Mouse (Mus musculus) hindbrain, embryonic 10.5 days (tissue): ENCODE data around the gene Psapl1. TPM values are rescaled to one million over a fixed set of nuclear protein-coding genes. Genes with fewer than 3 reads are reported as not detected.
A peak's percentile ranks its signal among the peaks of the same experiment; 100 is the strongest.

Experiments
- DNase-seq: peaks from one replicate; pipeline ENCODE4 v3.0.0-alpha.2; 2017; ENCODE audit warnings: low spot score
- H3K27ac ChIP-seq: fragments of 300-500 bp; sonication (generic); 2 replicates; pipeline ENCODE4 v1.5.1; 2016; ENCODE audit warnings: mild to moderate bottlenecking, moderate library complexity
- H3K27me3 ChIP-seq: fragments of 300-500 bp; sonication (generic); 2 replicates; pipeline ENCODE4 v1.6.1; 2016; ENCODE audit warnings: mild to moderate bottlenecking; ENCODE audit not compliant: poor library complexity, insufficient read depth, severe bottlenecking
- H3K36me3 ChIP-seq: fragments of 300-500 bp; sonication (generic); 2 replicates; pipeline ENCODE4 v1.6.1; 2016; ENCODE audit warnings: mild to moderate bottlenecking, moderate library complexity
- H3K4me1 ChIP-seq: fragments of 300-500 bp; sonication (generic); replicated peaks from 2 replicates; pipeline ENCODE4 v1.6.1; 2016; ENCODE audit warnings: mild to moderate bottlenecking
- H3K4me3 ChIP-seq: fragments of 300-500 bp; sonication (generic); 2 replicates; pipeline ENCODE4 v1.5.1; 2016; ENCODE audit warnings: mild to moderate bottlenecking, moderate library complexity
- H3K9me3 ChIP-seq: fragments of 300-500 bp; sonication (generic); 2 replicates; pipeline ENCODE4 v1.6.1; 2016; ENCODE audit warnings: mild to moderate bottlenecking, moderate library complexity
- WGBS: fragments of 180-500 bp; shearing (Covaris S2); methylation state at CpG from one replicate; pipeline ENCODE4 v1.1.7; 2016; 5-methylcytosine and 5-hydroxymethylcytosine counted together
- polyA plus RNA-seq: library from polyadenylated mRNA; unstranded; fragments of >200 nt; fragmentation: Nextera tagmentation; extraction: Ambion mirVana; gene quantifications from 2 replicates; pipeline ENCODE4 v1.2.1, GENCODE M21; 2016

The Psapl1 gene
- polyA plus RNA-seq, 1 experiment from 2014 or later = not detected

DNA sequence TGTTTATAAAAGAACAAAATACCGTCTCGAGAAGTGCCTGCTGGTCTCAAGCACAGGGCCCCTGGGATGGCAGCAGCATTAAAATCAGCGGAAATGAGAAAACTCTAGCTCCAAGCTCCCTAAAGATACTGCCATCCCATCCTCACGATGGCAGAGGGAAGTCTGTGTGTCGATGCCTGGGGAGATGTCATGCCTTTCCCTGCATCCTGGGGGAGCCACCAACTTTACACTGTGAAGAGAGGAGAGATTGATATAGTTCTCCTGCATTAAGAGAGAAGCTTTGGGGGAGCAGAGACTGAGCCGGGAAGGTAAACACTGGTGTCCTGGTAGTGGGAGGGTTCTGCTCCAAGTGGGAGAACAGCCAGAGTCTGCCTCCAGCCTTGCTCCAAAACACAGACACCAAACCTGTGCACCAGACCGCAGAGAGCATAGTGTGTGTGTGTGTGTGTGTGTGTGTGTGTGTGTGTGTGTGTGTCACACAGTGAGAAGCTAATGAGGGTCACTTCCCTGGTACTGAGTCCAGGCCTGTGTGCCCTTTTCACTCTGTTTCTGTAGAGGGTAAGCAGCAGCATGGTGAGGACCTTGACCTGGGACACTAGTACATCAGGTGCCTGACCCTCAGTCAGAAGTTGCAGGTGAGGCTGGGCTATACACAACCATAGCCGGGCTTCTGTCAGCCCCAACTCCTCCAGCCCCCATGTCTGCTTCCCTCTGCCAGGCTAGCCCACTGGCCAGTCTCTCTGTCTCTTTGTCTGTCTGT is 17.3 kb upstream of the Psapl1 start:
- no peak for DNase-seq
- Histone ChIP-seq H3K36me3 (no peaks in the 10 kb centered on the region), H3K27ac (no peak overlapping the region), H3K4me3 (no peak overlapping the region), H3K9me3 (no peaks in the 10 kb centered on the region), H3K4me1 (peaks cover 33% of the 10 kb centered on the region), H3K27me3 (no peaks in the 10 kb centered on the region)
- WGBS = 64% methylated on average over 8 of the region's 8 CpGs

DNA sequence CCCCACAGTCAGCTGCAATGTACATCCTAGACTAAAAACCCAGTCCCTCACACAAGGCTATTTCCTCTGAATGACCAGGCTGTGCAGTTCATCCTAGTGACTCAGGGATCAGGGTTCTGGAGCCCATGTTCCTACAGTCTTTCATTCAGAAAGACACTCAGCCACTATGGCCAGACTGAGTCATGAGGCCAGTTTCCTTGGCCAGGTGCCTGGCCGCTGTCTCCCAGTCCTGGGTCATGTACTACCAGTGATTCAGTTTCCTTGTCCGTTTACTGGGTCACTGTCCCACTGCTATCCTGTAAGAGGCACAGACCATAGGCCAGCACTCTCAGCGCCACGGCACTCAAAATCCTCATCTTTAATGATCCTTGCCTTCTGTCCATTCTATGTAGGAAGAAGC is 15.5 kb upstream of the Psapl1 start:
- DNase-seq = no peak
- Histone ChIP-seq H3K4me3 (no peak overlapping the region), H3K4me1 (peaks cover 28% of the 10 kb centered on the region), H3K36me3 (no peaks in the 10 kb centered on the region), H3K9me3 (no peaks in the 10 kb centered on the region), H3K27me3 (no peaks in the 10 kb centered on the region), H3K27ac (0 out of 2 replicates have a peak overlapping the region, but pooled peaks have one; percentile 35)
- 88% methylated on average over 4 of the region's 4 CpGs for WGBS

DNA sequence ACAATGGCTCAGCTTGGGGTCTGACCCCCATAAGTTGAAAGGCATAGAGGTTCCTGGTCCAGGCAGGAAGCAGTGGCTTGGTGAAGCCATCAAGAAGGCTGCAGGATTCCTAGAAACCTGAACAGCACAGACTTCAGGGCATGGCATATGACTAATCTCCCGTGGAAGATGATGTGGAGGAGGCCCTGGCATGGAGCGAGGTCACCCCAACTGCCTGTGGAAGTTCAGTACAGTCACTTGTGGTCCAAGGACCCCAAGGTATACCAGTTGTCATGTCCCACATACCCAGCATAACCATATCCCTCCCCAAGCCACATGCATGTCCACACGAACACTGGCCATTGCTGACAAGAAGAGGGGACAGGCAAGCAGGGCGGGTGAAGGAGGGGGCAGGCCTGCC is 12.5 kb upstream of the Psapl1 start:
- Histone ChIP-seq H3K27me3 (no peaks in the 10 kb centered on the region), H3K9me3 (no peaks in the 10 kb centered on the region), H3K4me1 (peaks cover 46% of the 10 kb centered on the region), H3K4me3 (no peak overlapping the region), H3K27ac (no peak overlapping the region), H3K36me3 (no peaks in the 10 kb centered on the region)
- DNase-seq = no peak
- 91% methylated on average over 4 of the region's 4 CpGs for WGBS

DNA sequence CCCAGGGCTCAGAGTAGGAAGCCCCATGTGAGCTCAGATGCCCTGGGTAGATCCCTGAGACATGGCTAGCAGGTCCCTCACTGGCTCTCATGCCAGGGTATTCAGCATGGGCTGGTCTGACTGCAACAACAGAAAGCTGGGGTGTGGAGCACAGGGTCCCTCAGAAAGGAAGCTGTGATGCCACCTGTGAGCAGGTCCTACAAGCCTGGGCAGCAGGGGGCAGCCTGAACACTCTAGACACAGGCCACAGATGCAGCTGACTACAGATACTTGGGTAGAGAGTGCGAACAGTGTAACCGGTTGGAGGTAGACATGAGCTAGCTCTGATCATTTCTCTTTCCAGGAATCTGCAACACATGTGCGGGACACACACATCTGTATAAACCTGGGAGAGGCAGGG is 11.9 kb upstream of the Psapl1 start:
- Histone ChIP-seq H3K9me3 (no peaks in the 10 kb centered on the region), H3K27ac (no peak overlapping the region), H3K4me1 (peaks cover 43% of the 10 kb centered on the region), H3K4me3 (no peak overlapping the region), H3K27me3 (no peaks in the 10 kb centered on the region), H3K36me3 (no peaks in the 10 kb centered on the region)
- no peak for DNase-seq
- 88% methylated on average over 3 of the region's 3 CpGs for WGBS

- H3K27ac ChIP-seq = peak overlapping the region; percentile 50; the same call in 1 of the 2 replicates
- H3K9me3 ChIP-seq = no peaks in the 10 kb centered on the region
- no peaks in the 10 kb centered on the region for H3K36me3 ChIP-seq
- H3K4me1 ChIP-seq = peaks cover 41% of the 10 kb centered on the region
- 79% methylated on average over 2 of the region's 2 CpGs for WGBS
- no peak for DNase-seq
- no peaks in the 10 kb centered on the region for H3K27me3 ChIP-seq
- H3K4me3 ChIP-seq = no peak overlapping the region
Measured at GRCm38 (mm10) chr5:36192677-36193076, 11.1 kb upstream of the Psapl1 start.

DNA sequence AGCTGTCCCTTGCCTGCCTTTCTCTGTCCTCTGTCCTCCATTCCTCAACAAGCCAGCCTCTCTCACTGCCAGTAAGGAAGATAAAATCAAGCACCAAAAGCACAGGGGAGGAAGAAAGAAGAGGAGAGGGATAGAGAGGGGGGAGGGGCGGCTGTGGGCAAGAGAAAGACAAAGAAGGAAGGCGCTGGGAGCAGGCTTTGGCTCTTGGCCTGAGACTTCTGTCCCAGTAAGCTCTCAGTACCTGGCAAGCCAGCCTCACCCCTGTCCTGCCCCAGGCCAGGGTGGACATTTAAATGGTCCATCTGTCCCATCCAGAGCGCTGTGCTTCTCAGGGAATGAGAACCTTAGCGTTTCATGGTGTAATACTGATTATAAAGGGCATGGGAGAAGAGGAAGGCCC is 9.2 kb upstream of the Psapl1 start:
- Histone ChIP-seq H3K4me3 (no peak overlapping the region), H3K27ac (peak overlapping the region; percentile 81), H3K4me1 (peaks cover 36% of the 10 kb centered on the region), H3K27me3 (no peaks in the 10 kb centered on the region), H3K36me3 (no peaks in the 10 kb centered on the region), H3K9me3 (no peaks in the 10 kb centered on the region)
- 55% methylated on average over 4 of the region's 4 CpGs for WGBS
- DNase-seq = no peak

DNA sequence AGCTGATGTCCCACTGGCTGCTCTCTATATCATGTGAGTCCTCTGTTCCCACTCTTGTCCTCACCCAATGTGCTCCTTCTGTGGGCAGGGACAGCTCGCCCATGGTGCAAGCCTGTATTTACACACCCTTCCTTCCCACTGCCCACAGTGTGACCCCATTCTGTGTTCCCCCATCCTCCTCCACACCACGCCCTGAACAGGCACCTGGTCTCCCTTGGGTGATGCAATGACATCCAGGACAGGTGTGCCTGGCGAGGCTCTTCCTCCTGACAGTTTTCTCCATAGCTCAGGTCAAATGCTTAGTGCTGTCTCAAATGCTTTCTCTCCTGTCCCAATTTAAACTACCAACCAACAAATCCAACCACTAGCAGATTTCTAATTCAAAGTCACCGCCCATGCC is 8.4 kb upstream of the Psapl1 start:
- Histone ChIP-seq H3K4me1 (peaks cover 29% of the 10 kb centered on the region), H3K4me3 (no peak overlapping the region), H3K27me3 (no peaks in the 10 kb centered on the region), H3K36me3 (no peaks in the 10 kb centered on the region), H3K9me3 (no peaks in the 10 kb centered on the region), H3K27ac (peak overlapping the region; percentile 81)
- WGBS = 86% methylated on average over 4 of the region's 4 CpGs
- DNase-seq = no peak

GRCm38 (mm10) chr5:36199519-36199918 is 4.3 kb upstream of the Psapl1 start:
- no peaks in the 10 kb centered on the region for H3K36me3 ChIP-seq
- no peak for DNase-seq
- no peak overlapping the region for H3K27ac ChIP-seq
- H3K9me3 ChIP-seq = no peaks in the 10 kb centered on the region
- H3K4me1 ChIP-seq = peaks cover 14% of the 10 kb centered on the region
- 79% methylated on average over 1 of the region's 1 CpGs for WGBS
- H3K4me3 ChIP-seq = no peak overlapping the region
- no peaks in the 10 kb centered on the region for H3K27me3 ChIP-seq

GRCm38 (mm10) chr5:36202781-36203180 is 1.0 kb upstream of the Psapl1 start:
- H3K9me3 ChIP-seq = no peaks in the 10 kb centered on the region
- no peak for DNase-seq
- WGBS = 92% methylated on average over 5 of the region's 5 CpGs
- no peak overlapping the region for H3K27ac ChIP-seq
- H3K4me1 ChIP-seq = peaks cover 4% of the 10 kb centered on the region; the same call in 1 of the 2 replicates
- no peak overlapping the region for H3K4me3 ChIP-seq
- H3K36me3 ChIP-seq = no peaks in the 10 kb centered on the region
- H3K27me3 ChIP-seq = no peaks in the 10 kb centered on the region

DNA sequence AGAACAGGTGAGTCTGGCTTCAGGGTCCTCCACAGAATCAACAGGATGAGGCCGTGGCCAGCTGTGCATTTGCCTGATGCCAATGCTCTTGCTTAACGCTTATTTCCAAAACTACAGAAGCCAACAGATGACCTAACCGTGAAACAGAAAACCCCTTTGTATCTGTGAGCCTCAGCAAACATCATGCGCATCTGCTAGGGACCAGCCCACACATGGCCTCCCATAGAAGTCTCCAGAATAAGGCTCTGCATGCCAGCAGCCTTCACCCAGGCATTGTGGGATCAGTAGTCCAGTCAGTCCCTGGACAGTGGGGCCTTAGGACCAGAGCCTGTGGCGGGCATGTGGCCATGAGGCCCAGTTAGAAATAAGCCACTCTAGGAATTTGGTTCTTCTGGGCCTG is 400 bp upstream of the Psapl1 start:
- H3K4me1 ChIP-seq = peaks cover 4% of the 10 kb centered on the region; the same call in 1 of the 2 replicates
- H3K4me3 ChIP-seq = no peak overlapping the region
- WGBS = 86% methylated on average over 5 of the region's 5 CpGs
- no peak for DNase-seq
- H3K27me3 ChIP-seq = no peaks in the 10 kb centered on the region
- H3K27ac ChIP-seq = no peak overlapping the region
- H3K36me3 ChIP-seq = no peaks in the 10 kb centered on the region
- H3K9me3 ChIP-seq = no peaks in the 10 kb centered on the region

DNA sequence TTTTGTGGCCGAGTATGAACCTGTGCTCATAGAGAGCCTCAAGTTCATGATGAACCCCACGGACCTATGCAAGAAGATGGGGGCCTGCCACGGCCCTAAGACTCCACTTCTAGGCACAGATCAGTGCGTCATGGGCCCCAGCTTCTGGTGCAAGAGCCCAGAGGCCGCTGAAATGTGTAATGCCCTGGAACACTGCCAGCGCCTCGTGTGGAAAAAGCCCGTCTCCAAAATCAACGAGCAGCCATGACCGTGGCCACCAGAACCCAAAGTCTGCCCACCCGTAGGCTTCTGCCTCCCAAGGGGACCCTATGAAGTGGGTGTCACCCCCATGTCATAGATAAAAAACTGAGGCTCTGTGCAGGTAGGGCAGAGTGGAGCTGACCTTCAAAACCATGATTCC is 1.6 kb downstream of the Psapl1 start:
- DNase-seq = no peak
- no peaks in the 10 kb centered on the region for H3K9me3 ChIP-seq
- WGBS = 90% methylated on average over 11 of the region's 11 CpGs
- no peaks in the 10 kb centered on the region for H3K36me3 ChIP-seq
- H3K4me1 ChIP-seq = peaks cover 4% of the 10 kb centered on the region; the same call in 1 of the 2 replicates
- H3K27ac ChIP-seq = no peak overlapping the region
- H3K27me3 ChIP-seq = no peaks in the 10 kb centered on the region
- H3K4me3 ChIP-seq = no peak overlapping the region

- Histone ChIP-seq H3K27me3 (no peaks in the 10 kb centered on the region), H3K4me3 (no peak overlapping the region)
- WGBS = 88% methylated on average over 3 of the region's 3 CpGs
Measured at GRCm38 (mm10) chr5:36208803-36209202, 5.0 kb downstream of the Psapl1 start.

DNA sequence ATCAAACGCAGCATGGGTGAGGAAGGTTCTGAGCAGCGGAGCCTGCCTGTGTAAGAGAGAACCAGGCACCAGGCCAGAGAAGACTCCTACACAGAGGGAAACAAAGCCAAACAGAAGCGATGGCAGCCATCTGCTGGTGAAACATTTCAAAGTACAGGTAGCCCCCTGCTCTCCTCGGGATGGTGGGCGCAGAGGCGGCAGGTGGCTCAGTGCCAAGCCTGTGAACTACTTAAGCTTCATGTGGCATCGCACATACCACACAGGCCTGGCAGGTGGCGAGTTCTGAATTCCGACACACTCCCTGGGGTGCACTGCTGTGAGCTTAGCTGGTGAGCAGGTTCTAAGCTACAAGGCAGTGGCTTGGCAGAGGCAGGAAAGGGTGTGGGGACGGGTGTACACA is 9.5 kb downstream of the Psapl1 start:
- WGBS = 92% methylated on average over 10 of the region's 10 CpGs
- Histone ChIP-seq H3K4me3 (no peak overlapping the region), H3K27me3 (no peaks in the 10 kb centered on the region), H3K27ac (no peak overlapping the region), H3K36me3 (0 out of 2 replicates have a peak, but pooled peaks cover 3% of the 10 kb centered on the region), H3K4me1 (peaks cover 11% of the 10 kb centered on the region), H3K9me3 (peaks cover 12% of the 10 kb centered on the region)
- DNase-seq = no peak

More at GRCm38 (mm10) chr5:36208803-36209202, 5.0 kb downstream of the Psapl1 start:
- DNase-seq = no peak
- Histone ChIP-seq H3K27ac (no peak overlapping the region), H3K9me3 (no peaks in the 10 kb centered on the region), H3K36me3 (0 out of 2 replicates have a peak, but pooled peaks cover under 1% of the 10 kb centered on the region), H3K4me1 (peaks cover 11% of the 10 kb centered on the region)
